Mouse (Mus musculus) spleen, adult 18-20 months (tissue): ENCODE results near the gene Gm16451.
"Not testable (repeated sequence)": the region's sequence is repeated elsewhere in the genome, so short reads cannot be mapped to it uniquely, and the experiment has no call there.

Experiments used
- DNase-seq, 2 experiments: peaks; one replicate each; pipeline ENCODE4 v3.0.0; 2022; ENCODE audit warnings: mixed read lengths in 2 of 2

The Gm16451 gene

DNA sequence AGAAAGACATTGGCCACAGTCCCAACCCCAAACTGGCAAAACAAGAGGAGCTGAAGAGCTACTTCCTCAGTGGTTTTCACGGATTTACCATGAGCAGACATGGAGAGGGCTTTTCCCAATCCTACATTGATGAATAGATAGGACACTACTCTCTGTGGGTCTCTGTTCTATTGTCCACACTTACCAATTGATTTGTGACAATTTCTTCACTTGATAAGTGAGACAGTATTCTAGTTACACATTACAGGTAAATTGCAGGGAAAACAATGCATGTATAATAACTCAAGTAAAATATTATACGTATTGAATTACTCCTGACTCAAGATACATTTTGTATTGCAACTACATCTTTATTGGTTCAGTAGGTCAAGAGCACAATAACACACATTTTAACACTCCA, at the start of gene Gm16451:
Gene Gm16451 (minus strand): TSS at position 101 of the 400 bp plus-strand sequence.
- not testable (repeated sequence) for DNase-seq

GRCm38 (mm10) chr7:22163935-22164334, 45.9 kb upstream of the Gm16451 start, which contains the start of gene Vmn1r142:
Gene Vmn1r142, minus strand, starts transcription at chr7:22164035.
- not testable (repeated sequence) for DNase-seq

GRCm38 (mm10) chr7:22134641-22135040, 16.6 kb upstream of the Gm16451 start, which contains the start of gene Gm10666:
Gene Gm10666, minus strand, starts transcription at chr7:22134741.
- not testable (repeated sequence) for DNase-seq

- not testable (repeated sequence) for DNase-seq
Observed at GRCm38 (mm10) chr7:22068757-22069156, 49.3 kb downstream of the Gm16451 start, which contains the start of gene Vmn1r139. Gene Vmn1r139, plus strand, starts transcription at chr7:22069057.
